Mouse (Mus musculus): ENCODE measurements around the gene Rsl24d1. TPM values are rescaled to one million over a fixed set of nuclear protein-coding genes. Genes with fewer than 3 reads are reported as not detected.
"Not testable (repeated sequence)": the region's sequence is repeated elsewhere in the genome, so short reads cannot be mapped to it uniquely, and the experiment has no call there.

Rsl24d1 gene
- polyA plus RNA-seq, 1 experiment from 2014 or later: 103 TPM

GRCm38 (mm10) chr9:73070971-73071659, 42.1 kb upstream of the Rsl24d1 start:
- Histone ChIP-seq H3K27me3 (ENCODE audit: insufficient read depth, low read length) (no peaks in the 10 kb centered on the region), H3K27ac (no peak overlapping the region), H3K9ac (ENCODE audit: low read depth, low read length) (no peak overlapping the region), H3K36me3 (ENCODE audit: insufficient read depth, low read length) (no peaks in the 10 kb centered on the region), H3K4me2 (ENCODE audit: low read length) (no peak overlapping the region), H3K4me3 (replicated peaks; ENCODE audit: low read depth, low read length) (no peak overlapping the region), H3K9me3 (replicated peaks; ENCODE audit: low read length) (no peaks in the 10 kb centered on the region), H3K4me1 (replicated peaks; ENCODE audit: insufficient read depth, low read length) (peaks cover 12% of the 10 kb centered on the region; the same call in 1 of the 2 replicates)
- peak; percentile 34 for DNase-seq (ENCODE audit: low spot score)
- WGBS: 71% methylated on average over 10 of the region's 10 CpGs
- ATAC-seq (replicated peaks; ENCODE audit: low FRiP score, low read depth): no peak
- peak; percentile 25; the same call in 1 of the 2 replicates for TF ChIP-seq CTCF (IDR thresholded peaks at IDR 0.05; ENCODE audit: low read depth)

DNA sequence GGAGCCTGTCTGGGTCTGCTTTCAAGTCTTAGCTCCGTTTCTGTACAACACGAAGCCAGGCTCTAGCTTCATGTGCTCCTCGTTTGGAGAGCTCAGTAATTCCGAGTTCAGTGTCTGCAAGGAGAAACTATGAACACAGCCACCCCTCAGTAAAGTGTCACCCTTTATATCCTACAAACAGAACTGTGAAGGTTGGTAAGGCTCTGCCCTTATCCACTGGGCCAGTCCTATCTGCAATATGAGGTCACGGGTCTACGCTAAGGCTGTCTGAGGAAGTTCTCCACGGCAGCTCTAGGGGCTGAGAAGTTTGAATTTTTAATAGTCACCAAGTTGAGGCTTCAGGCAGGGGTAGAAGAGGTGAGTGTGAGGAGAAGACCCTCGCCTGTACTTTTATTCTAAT, 40.8 kb upstream of the Rsl24d1 start:
- no peak for ATAC-seq (replicated peaks; ENCODE audit: low FRiP score, low read depth)
- TF ChIP-seq CTCF (IDR thresholded peaks at IDR 0.05; ENCODE audit: low read depth): no peak
- Histone ChIP-seq H3K9me3 (replicated peaks; ENCODE audit: low read length) (no peaks in the 10 kb centered on the region), H3K4me3 (replicated peaks; ENCODE audit: low read depth, low read length) (no peak overlapping the region), H3K27ac (no peak overlapping the region), H3K9ac (ENCODE audit: low read depth, low read length) (no peak overlapping the region), H3K4me1 (replicated peaks; ENCODE audit: insufficient read depth, low read length) (peaks cover 8% of the 10 kb centered on the region; the same call in 1 of the 2 replicates), H3K27me3 (ENCODE audit: insufficient read depth, low read length) (no peaks in the 10 kb centered on the region), H3K4me2 (ENCODE audit: low read length) (no peak overlapping the region), H3K36me3 (ENCODE audit: insufficient read depth, low read length) (no peaks in the 10 kb centered on the region)
- DNase-seq (ENCODE audit: low spot score): no peak
- 85% methylated on average over 8 of the region's 8 CpGs for whole genome bisulfite sequencing

- no peak for DNase-seq (ENCODE audit: low spot score)
- TF ChIP-seq CTCF (IDR thresholded peaks at IDR 0.05; ENCODE audit: low read depth): no peak
These were observed 40.1 kb upstream of the Rsl24d1 start for GRCm38 (mm10) chr9:73073169-73073568.

DNA sequence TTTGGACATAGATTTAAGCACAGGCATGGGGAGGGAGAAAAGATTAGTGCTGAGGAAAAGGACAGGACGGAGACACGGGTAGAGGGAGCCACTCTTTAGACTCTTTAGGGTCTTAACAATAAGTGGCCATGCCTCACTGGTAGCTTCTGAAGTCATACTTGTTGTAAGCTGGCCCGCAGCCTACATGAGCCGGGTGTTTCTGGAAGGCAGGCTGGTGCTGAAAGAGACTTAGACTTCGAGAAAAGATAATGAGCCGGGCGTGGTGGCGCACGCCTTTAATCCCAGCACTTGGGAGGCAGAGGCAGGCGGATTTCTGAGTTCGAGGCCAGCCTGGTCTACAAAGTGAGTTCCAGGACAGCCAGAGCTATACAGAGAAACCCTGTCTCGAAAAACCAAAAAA, 33.9 kb upstream of the Rsl24d1 start:
- ATAC-seq (replicated peaks; ENCODE audit: low FRiP score, low read depth); H3K4me2 ChIP-seq (ENCODE audit: low read length); H3K4me1 ChIP-seq (replicated peaks; ENCODE audit: insufficient read depth, low read length); H3K9me3 ChIP-seq (replicated peaks; ENCODE audit: low read length); H3K4me3 ChIP-seq (replicated peaks; ENCODE audit: low read depth, low read length); H3K36me3 ChIP-seq (ENCODE audit: insufficient read depth, low read length); H3K27ac ChIP-seq; H3K27me3 ChIP-seq (ENCODE audit: insufficient read depth, low read length); H3K9ac ChIP-seq (ENCODE audit: low read depth, low read length); DNase-seq (ENCODE audit: low spot score): not testable (repeated sequence)
- WGBS: 91% methylated on average over 10 of the region's 12 CpGs

More at GRCm38 (mm10) chr9:73073169-73073568, 40.1 kb upstream of the Rsl24d1 start:
- WGBS: 90% methylated on average over 5 of the region's 5 CpGs
- Histone ChIP-seq H3K9me3 (replicated peaks; ENCODE audit: low read length) (no peaks in the 10 kb centered on the region), H3K4me3 (replicated peaks; ENCODE audit: low read depth, low read length) (no peak overlapping the region), H3K4me1 (replicated peaks; ENCODE audit: insufficient read depth, low read length) (0 out of 2 replicates have a peak, but pooled peaks cover under 1% of the 10 kb centered on the region), H3K36me3 (ENCODE audit: insufficient read depth, low read length) (no peaks in the 10 kb centered on the region), H3K27me3 (ENCODE audit: insufficient read depth, low read length) (no peaks in the 10 kb centered on the region), H3K4me2 (ENCODE audit: low read length) (no peak overlapping the region), H3K9ac (ENCODE audit: low read depth, low read length) (no peak overlapping the region), H3K27ac (no peak overlapping the region)
- ATAC-seq (replicated peaks; ENCODE audit: low FRiP score, low read depth): no peak

DNA sequence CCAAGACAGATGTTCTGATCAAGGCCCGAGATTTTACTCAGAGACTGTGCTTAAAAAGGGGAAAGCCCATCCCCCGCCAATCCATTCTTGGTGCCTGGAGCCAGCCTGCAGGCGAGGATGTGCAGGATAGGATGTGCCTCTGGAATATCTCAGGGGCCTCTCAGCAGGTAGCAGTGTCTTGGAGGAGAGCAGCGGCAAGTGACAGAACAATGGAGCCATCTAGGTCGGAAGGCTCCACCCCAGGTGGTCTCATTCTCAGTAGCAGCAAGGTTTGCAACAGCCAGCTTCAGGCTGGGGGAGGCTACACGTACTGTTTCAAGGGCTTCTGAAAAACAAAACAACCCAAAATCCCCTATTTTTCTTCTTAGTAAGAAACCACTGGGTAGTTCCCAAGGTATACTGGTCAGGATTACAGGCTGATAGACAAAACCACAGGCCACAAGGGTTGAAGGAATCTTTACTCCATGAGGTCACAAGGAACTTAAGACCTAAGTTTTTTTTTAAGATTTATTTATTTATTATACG, 33.4 kb upstream of the Rsl24d1 start:
- no peak for DNase-seq (ENCODE audit: low spot score)
- WGBS: 62% methylated on average over 7 of the region's 7 CpGs
- no peaks in the 10 kb centered on the region for H3K9me3 ChIP-seq (replicated peaks; ENCODE audit: low read length)
- TF ChIP-seq CTCF (IDR thresholded peaks at IDR 0.05; ENCODE audit: low read depth): no peak
- no peaks in the 10 kb centered on the region for H3K4me1 ChIP-seq (replicated peaks; ENCODE audit: insufficient read depth, low read length)
- H3K4me3 ChIP-seq (replicated peaks; ENCODE audit: low read depth, low read length): no peak overlapping the region
- no peak overlapping the region for H3K4me2 ChIP-seq (ENCODE audit: low read length)
- H3K27me3 ChIP-seq (ENCODE audit: insufficient read depth, low read length): no peaks in the 10 kb centered on the region
- no peaks in the 10 kb centered on the region for H3K36me3 ChIP-seq (ENCODE audit: insufficient read depth, low read length)
- no peak overlapping the region for H3K9ac ChIP-seq (ENCODE audit: low read depth, low read length)
- H3K27ac ChIP-seq: no peak overlapping the region
- no peak for ATAC-seq (replicated peaks; ENCODE audit: low FRiP score, low read depth)

GRCm38 (mm10) chr9:73082291-73083000, 30.8 kb upstream of the Rsl24d1 start:
- no peak for DNase-seq (ENCODE audit: low spot score)

More at GRCm38 (mm10) chr9:73082291-73083000, 30.8 kb upstream of the Rsl24d1 start:
- Histone ChIP-seq H3K4me1 (replicated peaks; ENCODE audit: insufficient read depth, low read length) (no peaks in the 10 kb centered on the region), H3K9ac (ENCODE audit: low read depth, low read length) (no peak overlapping the region), H3K4me2 (ENCODE audit: low read length) (no peak overlapping the region), H3K9me3 (replicated peaks; ENCODE audit: low read length) (no peaks in the 10 kb centered on the region), H3K27me3 (ENCODE audit: insufficient read depth, low read length) (no peaks in the 10 kb centered on the region), H3K4me3 (replicated peaks; ENCODE audit: low read depth, low read length) (no peak overlapping the region), H3K27ac (no peak overlapping the region), H3K36me3 (ENCODE audit: insufficient read depth, low read length) (no peaks in the 10 kb centered on the region)
- no peak for TF ChIP-seq CTCF (IDR thresholded peaks at IDR 0.05; ENCODE audit: low read depth)
- no peak for ATAC-seq (replicated peaks; ENCODE audit: low FRiP score, low read depth)
- WGBS: 84% methylated on average over 8 of the region's 8 CpGs
